Mouse (Mus musculus): ENCODE measurements around the gene Atxn1. TPM values are rescaled to one million over a fixed set of nuclear protein-coding genes. Genes with fewer than 3 reads are reported as not detected.

Atxn1 gene
- polyA plus RNA-seq, 1 experiment from 2014 or later: 4.6 TPM

DNA sequence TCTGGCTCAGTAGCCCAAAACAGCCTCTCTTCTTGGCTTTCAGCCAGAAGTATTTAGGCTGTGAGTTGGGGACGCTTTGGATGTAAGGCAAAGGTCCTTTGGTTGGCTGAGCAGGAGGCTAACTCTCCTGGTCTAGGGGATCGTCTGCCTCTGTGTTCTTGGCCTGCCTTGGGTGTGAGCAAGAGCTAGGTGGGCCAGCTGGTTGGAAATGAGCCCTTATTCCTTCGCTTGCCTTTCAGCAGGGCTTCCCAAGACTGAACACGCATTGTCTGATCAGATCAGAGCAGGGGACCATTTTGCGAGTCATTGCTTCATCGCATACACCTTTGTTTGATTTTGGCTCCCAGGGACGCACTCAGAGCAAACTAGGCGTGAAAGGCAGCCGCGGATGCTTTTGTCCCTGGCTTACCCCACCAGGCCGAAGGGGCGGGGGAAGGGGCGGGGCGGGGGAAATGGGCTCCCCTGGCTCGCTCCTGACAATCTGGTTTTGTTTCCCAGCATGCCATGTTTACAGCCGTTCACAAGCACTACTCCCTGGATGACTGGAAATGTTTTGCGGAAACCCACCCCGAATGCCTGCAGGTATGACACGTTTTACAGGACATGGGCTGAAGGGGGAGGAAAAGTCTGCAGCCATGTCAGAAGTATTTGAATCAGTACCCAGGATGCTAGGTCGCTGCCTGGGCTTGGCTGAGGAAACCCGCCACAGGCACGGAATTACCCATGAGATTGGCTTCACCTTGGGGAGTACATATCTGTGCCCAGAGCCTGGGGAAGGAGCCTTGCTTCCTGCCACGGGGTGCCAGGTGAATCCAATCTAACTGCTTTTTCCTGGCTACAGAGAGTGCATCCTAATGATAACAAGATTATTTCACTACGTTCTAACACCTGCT is 448.1 kb downstream of the Atxn1 start:
- 5% methylated on average over 24 of the region's 24 CpGs for WGBS
- peaks cover 33% of the 10 kb centered on the region for H3K4me1 ChIP-seq

DNA sequence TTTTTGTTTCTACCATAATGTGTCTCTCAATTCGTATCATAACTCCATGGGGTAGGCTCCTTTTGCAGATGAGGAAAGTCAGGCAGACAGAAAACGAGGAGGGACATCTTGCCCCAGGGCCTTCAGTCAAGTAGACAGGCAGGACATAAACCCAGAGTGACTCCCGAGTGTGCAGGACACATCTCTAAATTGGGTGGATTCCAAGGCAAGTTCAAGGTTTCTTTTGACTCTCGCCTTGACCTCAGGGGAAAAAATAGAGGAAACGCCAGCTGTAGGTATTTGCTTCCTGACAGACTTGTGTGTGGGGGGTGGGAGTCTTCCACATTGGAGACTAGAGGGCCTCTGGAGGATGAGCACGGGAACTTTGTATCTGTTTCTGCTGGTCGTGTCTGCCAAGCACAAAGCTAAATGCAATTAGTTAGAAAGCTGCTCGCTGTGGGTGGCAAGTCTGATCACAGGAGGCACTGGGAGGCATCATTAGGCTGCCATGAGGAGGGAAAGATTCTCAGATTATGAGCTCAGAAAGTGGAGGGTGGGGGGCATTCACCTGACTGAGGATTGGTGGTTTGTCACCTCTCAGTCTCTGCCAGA is 449.9 kb downstream of the Atxn1 start:
- no peak for ATAC-seq (ENCODE audit: insufficient number of reproducible peaks, insufficient read depth, low FRiP score, low TSS enrichment)
- peaks cover 39% of the 10 kb centered on the region for H3K4me1 ChIP-seq
- H3K27ac ChIP-seq: no peak overlapping the region

More for the DNA sequence above, 448.1 kb downstream of the Atxn1 start:
- peak overlapping the region; percentile 67 for H3K27ac ChIP-seq
- H3K4me2 ChIP-seq (replicated peaks): peak overlapping the region; percentile 56
- ATAC-seq (ENCODE audit: insufficient number of reproducible peaks, insufficient read depth, low FRiP score, low TSS enrichment): peak; percentile 48
- no peaks in the 10 kb centered on the region for H3K27me3 ChIP-seq
- no peaks in the 10 kb centered on the region for H3K9me3 ChIP-seq
- peak overlapping the region; percentile 24 for H3K4me3 ChIP-seq
- H3K36me3 ChIP-seq: no peaks in the 10 kb centered on the region
- peak overlapping the region; percentile 50; the same call in 1 of the 2 replicates for H3K9ac ChIP-seq

DNA sequence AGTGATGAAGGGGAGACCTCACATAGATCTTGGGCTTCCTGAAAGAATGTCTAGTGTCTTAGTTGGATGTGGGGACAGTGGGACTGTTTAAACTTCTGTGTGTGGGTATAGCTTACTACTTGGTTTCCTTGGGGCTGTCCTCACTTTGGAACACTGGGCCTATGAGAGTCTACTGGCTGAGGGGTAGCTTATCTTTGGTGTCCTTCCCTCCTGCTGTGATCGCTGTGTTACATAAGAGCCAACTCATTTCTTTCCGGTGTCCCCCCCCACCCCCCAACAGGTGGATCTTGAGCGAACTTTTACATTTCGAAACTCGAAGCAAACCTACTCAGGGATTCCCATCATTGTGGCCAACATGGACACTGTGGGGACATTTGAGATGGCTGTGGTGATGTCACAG is 450.7 kb downstream of the Atxn1 start:
- 92% methylated on average over 5 of the region's 5 CpGs for WGBS
- ATAC-seq (ENCODE audit: insufficient number of reproducible peaks, insufficient read depth, low FRiP score, low TSS enrichment): no peak
- H3K36me3 ChIP-seq: no peaks in the 10 kb centered on the region
- H3K4me3 ChIP-seq: no peak overlapping the region
- H3K27me3 ChIP-seq: 0 out of 2 replicates have a peak, but pooled peaks cover 8% of the 10 kb centered on the region
- H3K9ac ChIP-seq: no peak overlapping the region
- H3K4me1 ChIP-seq: peaks cover 39% of the 10 kb centered on the region
- H3K27ac ChIP-seq: no peak overlapping the region
- no peaks in the 10 kb centered on the region for H3K9me3 ChIP-seq
- no peak overlapping the region for H3K4me2 ChIP-seq (replicated peaks)

More for the DNA sequence above, 449.9 kb downstream of the Atxn1 start:
- Histone ChIP-seq H3K9ac (no peak overlapping the region), H3K27me3 (no peaks in the 10 kb centered on the region), H3K4me2 (replicated peaks) (no peak overlapping the region), H3K36me3 (no peaks in the 10 kb centered on the region), H3K9me3 (no peaks in the 10 kb centered on the region), H3K4me3 (no peak overlapping the region)
- WGBS: 33% methylated on average over 8 of the region's 8 CpGs

DNA sequence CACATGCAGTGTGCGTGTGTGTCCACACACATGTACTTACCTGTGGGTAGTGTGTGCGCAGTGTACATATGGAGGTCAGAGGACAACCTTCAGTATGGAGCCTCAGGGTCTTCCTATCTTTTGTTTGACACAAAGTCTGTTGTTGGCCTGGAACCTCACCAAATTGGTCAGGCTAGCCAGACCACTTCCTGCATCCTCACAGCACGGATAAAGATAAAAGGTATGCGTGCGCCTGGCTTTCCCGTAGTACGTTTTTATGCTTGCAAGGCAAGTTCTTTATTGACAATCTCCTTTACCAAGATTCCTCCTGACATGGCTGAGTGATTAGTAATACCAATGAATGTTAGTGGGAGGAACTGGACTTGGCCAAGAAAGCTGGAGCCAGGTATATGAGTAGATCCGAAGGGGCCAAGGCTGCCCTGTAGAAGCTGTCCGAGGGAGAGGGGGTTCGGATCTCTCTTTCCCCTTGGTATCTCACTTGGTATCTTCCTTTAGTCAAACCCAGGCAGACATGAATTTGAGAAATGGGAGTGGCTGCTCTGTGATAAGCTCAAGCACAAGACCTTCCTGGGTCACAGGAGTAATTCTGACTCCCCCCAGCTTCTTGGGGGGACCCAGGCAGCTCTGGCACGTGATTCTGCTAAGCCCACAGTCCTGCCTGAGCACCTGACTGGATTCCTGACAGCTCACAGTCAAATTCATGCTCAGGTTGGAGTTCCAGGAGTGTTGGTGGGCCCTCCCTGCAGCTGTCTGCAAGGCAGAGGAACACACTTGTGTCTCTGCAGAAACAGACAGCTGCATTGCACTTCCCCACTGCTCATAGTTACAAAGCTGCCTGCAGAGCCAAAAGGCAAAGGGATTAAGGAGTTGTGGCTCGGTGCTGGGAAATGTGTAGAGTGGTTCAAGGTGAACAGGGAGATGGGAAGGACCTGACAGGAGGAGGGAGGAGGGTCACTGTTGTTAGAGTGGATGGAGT is 451.5 kb downstream of the Atxn1 start:
- Histone ChIP-seq H3K4me1 (peaks cover 44% of the 10 kb centered on the region), H3K27ac (0 out of 2 replicates have a peak overlapping the region, but pooled peaks have one; percentile 11), H3K4me2 (replicated peaks) (no peak overlapping the region), H3K36me3 (no peaks in the 10 kb centered on the region), H3K27me3 (0 out of 2 replicates have a peak, but pooled peaks cover 14% of the 10 kb centered on the region), H3K9me3 (no peaks in the 10 kb centered on the region), H3K9ac (no peak overlapping the region), H3K4me3 (no peak overlapping the region)
- 77% methylated on average over 12 of the region's 12 CpGs for WGBS
- no peak for ATAC-seq (ENCODE audit: insufficient number of reproducible peaks, insufficient read depth, low FRiP score, low TSS enrichment)

DNA sequence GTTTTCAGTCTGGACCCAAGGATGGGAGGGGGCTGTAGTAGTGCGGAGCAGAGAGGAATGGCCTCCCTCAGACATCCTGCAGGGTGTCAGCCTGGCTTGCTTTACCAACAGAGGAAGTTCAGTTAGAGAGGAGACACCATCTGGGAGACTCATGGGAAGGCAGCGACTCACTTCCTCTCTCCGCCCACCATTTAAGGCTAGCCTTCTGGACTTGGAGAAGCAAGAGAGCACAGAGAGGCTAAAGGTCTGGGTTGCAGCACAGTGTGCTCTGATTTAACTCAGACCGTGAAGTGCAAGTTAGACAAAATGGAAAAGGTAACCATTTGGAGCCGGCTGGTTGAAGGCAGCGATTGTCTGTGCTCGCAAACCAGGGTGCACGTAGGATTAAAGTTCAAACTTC is 452.3 kb downstream of the Atxn1 start:
- WGBS: 68% methylated on average over 8 of the region's 8 CpGs
- ATAC-seq (ENCODE audit: insufficient number of reproducible peaks, insufficient read depth, low FRiP score, low TSS enrichment): no peak
- H3K4me2 ChIP-seq (replicated peaks): no peak overlapping the region

DNA sequence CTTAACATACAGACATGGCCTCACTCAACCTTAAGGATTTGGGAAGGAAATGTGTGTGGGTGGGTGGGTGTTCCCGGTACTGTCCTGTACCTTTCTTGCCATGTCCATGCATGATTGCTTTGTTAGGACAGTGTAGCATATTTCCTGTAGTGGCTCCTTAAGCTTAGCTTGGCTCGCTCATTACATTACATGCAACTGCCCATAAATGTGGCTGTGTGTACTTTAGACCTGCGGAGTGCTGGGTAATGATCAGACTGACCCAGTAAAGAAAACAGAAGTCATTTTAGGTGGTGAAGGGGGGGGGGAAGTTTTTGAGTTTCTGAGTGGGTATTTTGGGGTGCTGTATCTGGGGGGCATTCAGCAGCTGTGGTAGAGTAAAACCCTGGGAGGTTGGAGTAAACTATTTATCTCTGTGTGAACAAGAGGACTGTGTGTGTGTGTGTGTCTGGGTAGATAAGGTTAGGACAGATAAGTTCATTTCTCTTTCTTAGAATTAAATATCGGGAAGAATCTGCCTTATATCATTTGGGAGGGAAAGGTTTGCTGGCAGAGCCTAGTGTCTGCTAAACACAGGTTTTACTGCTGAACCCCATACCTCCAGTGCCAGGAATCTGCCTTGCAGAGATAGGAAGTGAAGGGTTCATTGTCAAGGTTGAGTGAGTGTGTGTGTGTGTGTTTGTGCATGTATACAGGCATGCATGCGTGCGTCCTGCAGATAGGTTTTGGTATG is 452.9 kb downstream of the Atxn1 start:
- no peak overlapping the region for H3K9ac ChIP-seq
- peaks cover 39% of the 10 kb centered on the region for H3K4me1 ChIP-seq
- H3K27ac ChIP-seq: no peak overlapping the region
- H3K4me3 ChIP-seq: no peak overlapping the region
- no peaks in the 10 kb centered on the region for H3K36me3 ChIP-seq
- H3K4me2 ChIP-seq (replicated peaks): no peak overlapping the region
- no peak for ATAC-seq (ENCODE audit: insufficient number of reproducible peaks, insufficient read depth, low FRiP score, low TSS enrichment)
- 0 out of 2 replicates have a peak, but pooled peaks cover 15% of the 10 kb centered on the region for H3K27me3 ChIP-seq
- 85% methylated on average over 6 of the region's 6 CpGs for WGBS
- no peaks in the 10 kb centered on the region for H3K9me3 ChIP-seq

More for the DNA sequence above, 452.3 kb downstream of the Atxn1 start:
- Histone ChIP-seq H3K27me3 (0 out of 2 replicates have a peak, but pooled peaks cover 15% of the 10 kb centered on the region), H3K27ac (0 out of 2 replicates have a peak overlapping the region, but pooled peaks have one; percentile 2), H3K4me3 (no peak overlapping the region), H3K9ac (no peak overlapping the region), H3K9me3 (no peaks in the 10 kb centered on the region), H3K4me1 (peaks cover 45% of the 10 kb centered on the region), H3K36me3 (no peaks in the 10 kb centered on the region)

DNA sequence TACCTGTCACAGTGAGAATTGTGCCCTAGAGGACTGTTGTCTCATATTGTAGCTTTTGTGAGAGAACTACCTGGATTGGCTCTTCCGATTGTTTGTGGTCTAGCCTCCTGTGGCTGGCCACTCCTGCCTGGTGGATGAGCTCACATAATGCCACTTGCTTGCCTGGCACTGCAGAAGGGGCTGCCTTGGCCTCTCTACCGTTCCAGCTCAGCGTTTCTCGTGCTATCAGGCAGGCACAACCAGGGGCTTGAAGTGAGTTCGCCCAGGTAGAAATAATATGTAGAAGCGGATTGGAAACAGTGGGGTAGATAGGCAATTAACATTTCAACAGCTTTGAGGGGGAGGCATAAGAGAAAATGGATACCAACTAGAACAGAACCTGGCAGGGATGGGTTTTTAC is 455.4 kb downstream of the Atxn1 start:
- H3K36me3 ChIP-seq: no peaks in the 10 kb centered on the region
- no peaks in the 10 kb centered on the region for H3K9me3 ChIP-seq
- 0 out of 2 replicates have a peak, but pooled peaks cover 15% of the 10 kb centered on the region for H3K27me3 ChIP-seq
- H3K4me1 ChIP-seq: peaks cover 22% of the 10 kb centered on the region
- 69% methylated on average over 6 of the region's 6 CpGs for WGBS
- H3K4me2 ChIP-seq (replicated peaks): no peak overlapping the region
- H3K9ac ChIP-seq: no peak overlapping the region
- no peak overlapping the region for H3K4me3 ChIP-seq
- no peak overlapping the region for H3K27ac ChIP-seq
- no peak for ATAC-seq (ENCODE audit: insufficient number of reproducible peaks, insufficient read depth, low FRiP score, low TSS enrichment)

DNA sequence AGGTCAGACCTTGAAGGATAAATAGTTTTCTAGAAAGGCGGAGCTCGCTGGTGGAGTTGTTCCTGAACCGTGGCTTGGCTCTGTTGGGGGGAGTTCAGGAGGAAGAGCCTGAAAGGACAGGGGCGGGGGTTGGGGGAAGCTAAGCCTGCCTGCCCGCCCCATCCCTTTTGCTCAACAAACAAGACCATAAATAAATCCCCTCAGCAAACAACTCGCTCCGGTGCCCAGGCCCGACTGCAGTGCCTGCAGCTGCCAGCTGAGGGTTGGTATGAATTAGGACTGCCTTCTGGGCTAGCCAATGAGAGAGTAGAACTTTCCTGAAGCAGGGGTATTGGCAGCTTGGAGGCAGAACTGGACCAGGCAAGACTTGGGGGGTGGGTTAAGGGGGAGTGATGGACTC is 456.3 kb downstream of the Atxn1 start:
- no peaks in the 10 kb centered on the region for H3K36me3 ChIP-seq
- H3K27ac ChIP-seq: no peak overlapping the region
- 0 out of 2 replicates have a peak overlapping the region, but pooled peaks have one; percentile 2 for H3K9ac ChIP-seq
- ATAC-seq (ENCODE audit: insufficient number of reproducible peaks, insufficient read depth, low FRiP score, low TSS enrichment): no peak
- H3K27me3 ChIP-seq: 0 out of 2 replicates have a peak, but pooled peaks cover 15% of the 10 kb centered on the region
- peak overlapping the region; percentile 95 for H3K4me2 ChIP-seq (replicated peaks)
- 4% methylated on average over 8 of the region's 8 CpGs for WGBS
- H3K4me1 ChIP-seq: peaks cover 22% of the 10 kb centered on the region
- no peaks in the 10 kb centered on the region for H3K9me3 ChIP-seq
- peak overlapping the region; percentile 55 for H3K4me3 ChIP-seq

DNA sequence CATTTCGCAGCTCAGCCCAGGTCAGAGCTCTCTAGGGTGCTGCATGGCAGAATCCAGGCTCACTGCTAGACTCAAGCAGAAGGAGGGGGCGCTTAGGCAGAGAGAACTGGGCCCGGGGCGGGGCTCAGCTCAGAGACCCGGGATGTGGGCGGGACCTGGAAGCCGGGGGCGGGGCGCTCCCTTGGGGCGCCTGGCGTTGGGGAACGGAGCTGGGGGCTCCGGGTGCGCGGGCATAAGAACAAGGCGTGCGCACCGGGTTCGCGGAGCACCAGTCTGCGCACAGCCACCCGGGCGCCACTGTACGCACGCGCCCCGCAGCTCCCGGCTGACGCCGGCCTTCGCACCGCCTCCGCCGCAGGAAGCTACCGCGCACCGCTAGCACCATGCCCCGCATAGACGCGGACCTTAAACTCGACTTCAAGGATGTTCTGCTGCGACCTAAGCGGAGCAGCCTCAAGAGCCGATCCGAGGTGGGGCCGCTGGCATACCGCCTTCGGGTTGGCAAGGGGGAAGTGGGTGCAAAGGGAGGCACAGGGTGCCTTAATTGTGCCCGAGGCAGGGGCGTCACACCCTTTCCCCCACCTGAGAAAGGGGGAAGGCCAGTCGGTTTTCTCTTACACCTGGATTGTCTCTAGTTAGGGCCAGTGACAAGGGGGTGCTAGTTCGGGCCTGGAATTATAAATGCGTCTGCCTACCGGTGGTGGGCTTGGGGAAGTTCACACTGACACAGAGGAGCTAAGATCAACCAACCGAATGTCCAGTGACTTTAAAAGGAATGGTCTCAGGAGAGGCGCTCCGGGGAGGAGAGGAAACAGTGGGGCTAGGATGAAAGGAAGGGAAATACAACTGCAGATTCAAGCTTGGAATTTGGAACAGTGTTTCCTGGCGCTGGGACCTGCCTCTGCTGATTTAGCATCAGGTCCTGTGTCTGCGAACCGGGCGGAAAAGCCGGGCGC is 457.3 kb downstream of the Atxn1 start, which contains the start of gene Gmpr:
Gene Gmpr, plus strand, starts transcription at position 171 of the 956 bp plus-strand sequence.
- peak within 1 kb of the TSS; percentile 95 for H3K4me2 ChIP-seq (replicated peaks)
- H3K9ac ChIP-seq: peak within 1 kb of the TSS; percentile 64
- peak; percentile 85 for ATAC-seq (ENCODE audit: insufficient number of reproducible peaks, insufficient read depth, low FRiP score, low TSS enrichment)
- H3K4me3 ChIP-seq: peak within 1 kb of the TSS; percentile 55
- H3K36me3 ChIP-seq: no peaks in the 10 kb centered on the region
- H3K27ac ChIP-seq: no peak within 1 kb of the TSS
- WGBS: 1% methylated on average over 63 of the region's 63 CpGs
- H3K9me3 ChIP-seq: no peaks in the 10 kb centered on the region
- H3K4me1 ChIP-seq: peaks cover 19% of the 10 kb centered on the region
- H3K27me3 ChIP-seq: 0 out of 2 replicates have a peak, but pooled peaks cover 15% of the 10 kb centered on the region

DNA sequence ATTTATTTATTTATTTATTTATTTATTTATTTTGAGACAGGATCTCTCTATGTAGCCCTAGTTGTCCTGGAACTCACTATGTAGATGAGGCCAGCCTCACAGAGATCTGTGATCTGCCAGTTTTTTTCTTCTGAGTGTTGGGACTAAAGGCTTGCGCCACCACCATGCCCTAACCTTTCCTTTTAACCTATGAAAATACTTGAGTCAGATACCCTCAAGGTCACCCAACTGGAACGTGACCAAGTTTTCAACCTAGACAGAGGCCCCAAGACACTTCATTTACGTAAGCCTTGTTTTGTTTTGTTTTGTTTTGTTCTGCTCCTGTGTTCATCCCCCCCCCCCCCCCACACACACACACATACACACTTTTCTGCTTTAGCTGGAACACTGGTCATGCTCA is 459.3 kb downstream of the Atxn1 start:
- no peak overlapping the region for H3K4me3 ChIP-seq
- peaks cover 6% of the 10 kb centered on the region for H3K4me1 ChIP-seq
- no peak overlapping the region for H3K9ac ChIP-seq
- H3K9me3 ChIP-seq: no peaks in the 10 kb centered on the region
- H3K36me3 ChIP-seq: no peaks in the 10 kb centered on the region
- no peak overlapping the region for H3K27ac ChIP-seq
- H3K4me2 ChIP-seq (replicated peaks): no peak overlapping the region
- no peak for ATAC-seq (ENCODE audit: insufficient number of reproducible peaks, insufficient read depth, low FRiP score, low TSS enrichment)
- WGBS: 90% methylated on average over 3 of the region's 3 CpGs
- H3K27me3 ChIP-seq: 0 out of 2 replicates have a peak, but pooled peaks cover 15% of the 10 kb centered on the region

Measured in embryonic facial prominence, embryonic 12.5 days (tissue).